Mouse (Mus musculus): ENCODE results near the gene Ankrd17. TPM values are rescaled to one million over a fixed set of nuclear protein-coding genes. Genes with fewer than 3 reads are reported as not detected.
A peak's percentile ranks its signal among the peaks of the same experiment; 100 is the strongest.
"Not testable (repeated sequence)": the region's sequence is repeated elsewhere in the genome, so short reads cannot be mapped to it uniquely, and the experiment has no call there.

The Ankrd17 gene
- polyA plus RNA-seq, 1 experiment: 15.4 TPM

DNA sequence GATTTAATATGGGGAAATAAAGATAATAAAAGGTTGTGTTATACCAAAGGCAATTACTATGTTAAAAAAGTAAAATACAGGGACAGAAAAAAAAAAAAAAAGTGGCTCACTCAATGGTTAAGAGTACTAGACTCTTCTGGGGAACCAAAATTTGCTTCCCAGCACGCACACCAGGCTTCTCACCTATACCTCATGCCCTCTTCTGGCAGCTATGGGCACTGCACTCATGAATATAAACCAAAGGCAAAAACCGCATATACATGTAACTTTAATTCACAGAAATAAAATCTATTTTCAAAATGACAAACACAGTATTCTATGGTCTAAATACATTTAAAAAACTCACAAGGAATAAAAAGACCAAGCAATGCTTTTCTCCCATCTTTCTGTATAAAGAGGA, 79.8 kb downstream of the Ankrd17 start:
- H3K4me3 ChIP-seq (ENCODE audit: extremely low read depth, insufficient read depth, insufficient read length): no peak overlapping the region
- no peaks in the 10 kb centered on the region for H3K27me3 ChIP-seq (ENCODE audit: control insufficient read depth, insufficient read depth, low read length)
- H3K4me1 ChIP-seq (ENCODE audit: control insufficient read depth, insufficient read depth, insufficient read length): no peaks in the 10 kb centered on the region
- TF ChIP-seq POLR2A (IDR thresholded peaks at IDR 0.05; ENCODE audit: low read depth, low read length) (no peak), CTCF (IDR thresholded peaks at IDR 0.05; ENCODE audit: extremely low read depth, insufficient read depth, insufficient read length, insufficient replicate concordance) (no peak)
- H3K27ac ChIP-seq (ENCODE audit: insufficient read depth, low read length): no peak overlapping the region
- WGBS: 72% methylated on average over 2 of the region's 2 CpGs
- H3K36me3 ChIP-seq (ENCODE audit: control insufficient read depth, insufficient read depth, low read length): peaks cover 37% of the 10 kb centered on the region
- peak; percentile 7 to 46 for DNase-seq (ENCODE audit: low read depth in 1 of 2, low spot score in 2 of 2)

DNA sequence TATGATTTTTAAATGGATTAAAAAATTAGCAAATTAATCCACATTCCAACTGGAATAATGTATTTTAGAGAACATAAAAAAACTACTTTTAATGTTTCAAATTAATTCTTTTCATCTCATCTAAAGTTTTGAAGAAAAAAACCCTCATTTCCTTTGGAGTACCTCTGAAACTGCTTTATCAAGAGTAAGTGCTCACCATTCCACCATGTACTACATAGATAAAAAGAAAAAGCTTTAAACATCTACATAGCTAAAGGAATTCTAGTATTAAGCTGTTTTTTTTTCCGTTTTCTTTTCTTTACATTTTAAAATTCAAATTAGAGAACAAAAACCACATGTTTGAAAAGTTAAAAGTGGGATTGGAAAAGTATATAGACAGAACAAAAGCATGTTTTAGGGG, 86.3 kb downstream of the Ankrd17 start:
- peaks cover 19% of the 10 kb centered on the region for H3K36me3 ChIP-seq (ENCODE audit: control insufficient read depth, insufficient read depth, low read length)
- WGBS: 83% methylated on average over 1 of the region's 1 CpGs
- H3K27ac ChIP-seq (ENCODE audit: insufficient read depth, low read length): no peak overlapping the region
- TF ChIP-seq CTCF (IDR thresholded peaks at IDR 0.05; ENCODE audit: extremely low read depth, insufficient read depth, insufficient read length, insufficient replicate concordance): no peak
- no peak for TF ChIP-seq POLR2A (IDR thresholded peaks at IDR 0.05; ENCODE audit: low read depth, low read length)
- H3K4me3 ChIP-seq (ENCODE audit: extremely low read depth, insufficient read depth, insufficient read length): no peak overlapping the region
- H3K27me3 ChIP-seq (ENCODE audit: control insufficient read depth, insufficient read depth, low read length): no peaks in the 10 kb centered on the region
- no peak for DNase-seq (ENCODE audit: low read depth in 1 of 2, low spot score in 2 of 2)
- no peaks in the 10 kb centered on the region for H3K4me1 ChIP-seq (ENCODE audit: control insufficient read depth, insufficient read depth, insufficient read length)

DNA sequence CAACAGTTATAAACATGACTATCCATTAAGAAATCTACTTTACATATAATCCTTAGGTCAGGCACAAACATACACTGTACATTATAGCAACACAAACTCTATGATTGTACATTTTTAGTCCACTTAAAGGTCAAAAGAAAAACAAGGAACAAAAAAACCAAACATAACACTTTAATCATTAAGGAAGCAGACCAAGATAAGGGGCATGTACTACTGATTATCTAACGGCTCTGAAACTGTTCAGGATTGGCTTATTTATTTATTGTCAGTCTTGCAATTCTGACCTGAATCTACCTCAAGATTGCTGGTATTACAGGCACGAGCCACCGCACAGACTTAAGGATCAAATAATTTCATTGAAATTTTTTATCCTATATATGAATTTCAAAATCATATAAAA, 87.0 kb downstream of the Ankrd17 start:
- no peak for DNase-seq (ENCODE audit: low read depth in 1 of 2, low spot score in 2 of 2)
- no peak overlapping the region for H3K27ac ChIP-seq (ENCODE audit: insufficient read depth, low read length)
- no peak for TF ChIP-seq POLR2A (IDR thresholded peaks at IDR 0.05; ENCODE audit: low read depth, low read length)
- TF ChIP-seq CTCF (IDR thresholded peaks at IDR 0.05; ENCODE audit: extremely low read depth, insufficient read depth, insufficient read length, insufficient replicate concordance): no peak
- no peak overlapping the region for H3K4me3 ChIP-seq (ENCODE audit: extremely low read depth, insufficient read depth, insufficient read length)
- peaks cover 17% of the 10 kb centered on the region for H3K36me3 ChIP-seq (ENCODE audit: control insufficient read depth, insufficient read depth, low read length)
- 79% methylated on average over 3 of the region's 3 CpGs for WGBS
- H3K27me3 ChIP-seq (ENCODE audit: control insufficient read depth, insufficient read depth, low read length): no peaks in the 10 kb centered on the region
- no peaks in the 10 kb centered on the region for H3K4me1 ChIP-seq (ENCODE audit: control insufficient read depth, insufficient read depth, insufficient read length)

DNA sequence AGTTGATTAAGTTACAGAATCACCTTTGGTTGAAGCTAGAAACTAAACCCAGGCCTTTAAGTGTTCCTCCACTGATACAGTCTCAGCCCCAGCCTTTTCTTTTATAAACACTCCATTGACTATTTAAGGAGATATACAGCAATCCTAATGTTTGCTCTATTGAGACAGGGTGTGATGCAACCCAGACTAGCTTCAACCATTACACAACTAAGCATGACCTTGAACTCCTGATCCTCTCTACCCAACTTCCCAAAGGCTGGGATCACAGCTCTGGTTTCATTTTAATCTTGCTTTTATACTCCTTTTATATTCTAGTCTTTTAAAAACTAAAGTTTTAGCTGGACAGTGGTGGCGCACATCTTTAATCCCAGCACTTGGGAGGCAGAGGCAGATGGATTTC, 88.9 kb downstream of the Ankrd17 start:
- Histone ChIP-seq H3K4me3 (ENCODE audit: extremely low read depth, insufficient read depth, insufficient read length) (no peak overlapping the region), H3K36me3 (ENCODE audit: control insufficient read depth, insufficient read depth, low read length) (peaks cover 8% of the 10 kb centered on the region; the same call in 1 of the 2 replicates), H3K27me3 (ENCODE audit: control insufficient read depth, insufficient read depth, low read length) (no peaks in the 10 kb centered on the region), H3K4me1 (ENCODE audit: control insufficient read depth, insufficient read depth, insufficient read length) (no peaks in the 10 kb centered on the region), H3K27ac (ENCODE audit: insufficient read depth, low read length) (no peak overlapping the region)
- 96% methylated on average over 1 of the region's 1 CpGs for WGBS
- TF ChIP-seq CTCF (IDR thresholded peaks at IDR 0.05; ENCODE audit: extremely low read depth, insufficient read depth, insufficient read length, insufficient replicate concordance): no peak
- no peak for TF ChIP-seq POLR2A (IDR thresholded peaks at IDR 0.05; ENCODE audit: low read depth, low read length)
- DNase-seq (ENCODE audit: low read depth in 1 of 2, low spot score in 2 of 2): no peak

DNA sequence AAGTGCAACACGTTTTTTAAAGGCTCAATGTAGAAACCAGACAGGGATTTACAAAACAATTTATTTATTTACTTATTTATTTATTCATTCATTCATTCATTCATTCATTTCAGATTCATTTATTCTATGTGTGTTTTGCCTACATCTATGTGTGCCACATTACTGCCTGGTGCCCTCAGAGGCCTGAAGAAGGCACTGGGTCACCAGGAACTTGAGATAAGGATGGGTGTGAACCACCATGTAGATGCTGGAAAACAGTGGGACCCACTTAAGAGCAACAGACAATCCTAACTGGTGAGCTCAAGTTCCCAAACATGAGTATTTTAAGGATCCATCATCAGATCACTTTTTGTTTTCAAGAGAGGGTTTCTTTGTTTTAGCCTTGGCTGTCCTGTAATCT, 91.6 kb downstream of the Ankrd17 start:
- 87% methylated on average over 1 of the region's 1 CpGs for WGBS
- TF ChIP-seq POLR2A (IDR thresholded peaks at IDR 0.05; ENCODE audit: low read depth, low read length): no peak
- no peak for TF ChIP-seq CTCF (IDR thresholded peaks at IDR 0.05; ENCODE audit: extremely low read depth, insufficient read depth, insufficient read length, insufficient replicate concordance)
- H3K4me1 ChIP-seq (ENCODE audit: control insufficient read depth, insufficient read depth, insufficient read length): no peaks in the 10 kb centered on the region
- H3K36me3 ChIP-seq (ENCODE audit: control insufficient read depth, insufficient read depth, low read length): peaks cover 9% of the 10 kb centered on the region
- DNase-seq (ENCODE audit: low read depth in 1 of 2, low spot score in 2 of 2): no peak
- H3K27ac ChIP-seq (ENCODE audit: insufficient read depth, low read length): no peak overlapping the region
- no peaks in the 10 kb centered on the region for H3K27me3 ChIP-seq (ENCODE audit: control insufficient read depth, insufficient read depth, low read length)
- no peak overlapping the region for H3K4me3 ChIP-seq (ENCODE audit: extremely low read depth, insufficient read depth, insufficient read length)

DNA sequence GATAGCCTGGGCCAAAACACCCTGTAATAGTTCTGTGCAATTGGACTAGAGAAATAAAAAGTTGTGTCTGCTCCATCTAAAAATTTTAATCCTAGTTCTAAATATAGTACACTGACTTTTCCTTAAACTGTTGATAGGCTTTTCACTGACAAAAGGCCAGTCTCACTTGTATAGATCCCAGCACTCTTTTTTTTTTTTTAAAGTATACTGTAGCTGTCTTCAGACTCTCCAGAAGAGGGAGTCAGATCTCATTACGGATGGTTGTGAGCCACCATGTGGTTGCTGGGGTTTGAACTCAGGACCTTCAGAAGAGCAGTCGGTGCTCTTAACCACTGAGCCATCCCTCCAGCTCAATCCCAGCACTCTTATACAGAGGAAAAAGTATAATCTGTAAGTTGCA, 104.1 kb downstream of the Ankrd17 start:
- not testable (repeated sequence) for H3K4me3 ChIP-seq (ENCODE audit: extremely low read depth, insufficient read depth, insufficient read length); DNase-seq (ENCODE audit: low read depth in 1 of 2, low spot score in 2 of 2); H3K4me1 ChIP-seq (ENCODE audit: control insufficient read depth, insufficient read depth, insufficient read length); H3K27ac ChIP-seq (ENCODE audit: insufficient read depth, low read length); H3K27me3 ChIP-seq (ENCODE audit: control insufficient read depth, insufficient read depth, low read length)
- H3K36me3 ChIP-seq (ENCODE audit: control insufficient read depth, insufficient read depth, low read length): peaks cover 29% of the 10 kb centered on the region
- 77% methylated on average over 2 of the region's 2 CpGs for WGBS

DNA sequence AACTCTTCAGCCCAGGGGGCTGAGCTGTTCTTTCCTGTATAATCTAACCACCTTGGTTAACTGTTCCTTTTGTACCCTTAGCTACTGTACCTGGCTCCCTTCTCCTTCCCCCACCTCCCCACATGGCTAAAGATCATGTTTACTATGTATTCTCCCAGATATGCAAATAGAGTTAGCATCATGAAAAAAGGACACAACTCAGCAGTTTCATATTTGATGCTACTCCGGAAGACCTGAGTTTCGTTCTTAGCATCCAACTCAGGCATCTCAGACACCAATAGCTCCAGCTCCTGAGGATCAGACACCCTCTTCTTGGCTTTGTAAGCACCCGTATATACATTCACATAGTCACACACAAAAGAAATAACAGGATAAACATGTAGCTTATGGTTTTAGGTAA, 109.4 kb downstream of the Ankrd17 start:
- Histone ChIP-seq H3K27ac (ENCODE audit: insufficient read depth, low read length) (no peak overlapping the region), H3K4me1 (ENCODE audit: control insufficient read depth, insufficient read depth, insufficient read length) (no peaks in the 10 kb centered on the region), H3K27me3 (ENCODE audit: control insufficient read depth, insufficient read depth, low read length) (no peaks in the 10 kb centered on the region), H3K36me3 (ENCODE audit: control insufficient read depth, insufficient read depth, low read length) (peaks cover 34% of the 10 kb centered on the region), H3K4me3 (ENCODE audit: extremely low read depth, insufficient read depth, insufficient read length) (no peak overlapping the region)
- WGBS: 92% methylated on average over 3 of the region's 3 CpGs
- no peak for DNase-seq (ENCODE audit: low read depth in 1 of 2, low spot score in 2 of 2)
- TF ChIP-seq POLR2A (IDR thresholded peaks at IDR 0.05; ENCODE audit: low read depth, low read length) (no peak), CTCF (IDR thresholded peaks at IDR 0.05; ENCODE audit: extremely low read depth, insufficient read depth, insufficient read length, insufficient replicate concordance) (no peak)
